Mouse (Mus musculus) limb, embryonic 12.5 days (tissue): ENCODE measurements at regions not wholly inside any gene's neighbourhood (a gene's known extent, or its start where the extent isn't known, plus 50 kb on each side); places are given as distances from the start of the nearest gene placed in this dataset.
"Not testable (repeated sequence)": the region's sequence is repeated elsewhere in the genome, so short reads cannot be mapped to it uniquely, and the experiment has no call there.

ENCODE experiments used
- ATAC-seq: fragments of 200-750 bp; cut with Nextera tagmentation; 2 replicates; pipeline ENCODE4 v1.8.0; 2017; ENCODE audit warnings: low read depth, moderate TSS enrichment; ENCODE audit not compliant: insufficient number of reproducible peaks, insufficient read depth, low FRiP score, low TSS enrichment
- H3K27ac ChIP-seq: fragments of 300-500 bp; sonication (generic); 2 replicates; pipeline ENCODE4 v1.5.1; 2016; ENCODE audit warnings: mild to moderate bottlenecking, moderate library complexity
- H3K27me3 ChIP-seq: fragments of 300-500 bp; sonication (generic); 2 replicates; pipeline ENCODE4 v1.6.1; 2016; ENCODE audit warnings: mild to moderate bottlenecking, moderate library complexity
- H3K36me3 ChIP-seq: fragments of 300-500 bp; sonication (generic); 2 replicates; pipeline ENCODE4 v1.6.1; 2016; ENCODE audit warnings: mild to moderate bottlenecking, moderate library complexity
- H3K4me1 ChIP-seq: fragments of 300-500 bp; sonication (generic); replicated peaks from 2 replicates; pipeline ENCODE4 v1.6.1; 2016
- H3K4me2 ChIP-seq: fragments of 300-500 bp; sonication (generic); 2 replicates; pipeline ENCODE4 v1.6.1; 2016; ENCODE audit warnings: mild to moderate bottlenecking, moderate library complexity
- H3K4me3 ChIP-seq: fragments of 300-500 bp; sonication (generic); replicated peaks from 2 replicates; pipeline ENCODE4 v1.5.1; 2016; ENCODE audit warnings: mild to moderate bottlenecking
- H3K9ac ChIP-seq: fragments of 300-500 bp; sonication (generic); replicated peaks from 2 replicates; pipeline ENCODE4 v1.6.1; 2016; ENCODE audit warnings: mild to moderate bottlenecking, moderate library complexity
- H3K9me3 ChIP-seq: fragments of 300-500 bp; sonication (generic); 2 replicates; pipeline ENCODE4 v1.6.1; 2016; ENCODE audit warnings: mild to moderate bottlenecking, moderate library complexity
- WGBS: fragments of 180-500 bp; shearing (Covaris S2); methylation state at CpG from one replicate; pipeline ENCODE4 v1.1.7; 2016; 5-methylcytosine and 5-hydroxymethylcytosine counted together

DNA sequence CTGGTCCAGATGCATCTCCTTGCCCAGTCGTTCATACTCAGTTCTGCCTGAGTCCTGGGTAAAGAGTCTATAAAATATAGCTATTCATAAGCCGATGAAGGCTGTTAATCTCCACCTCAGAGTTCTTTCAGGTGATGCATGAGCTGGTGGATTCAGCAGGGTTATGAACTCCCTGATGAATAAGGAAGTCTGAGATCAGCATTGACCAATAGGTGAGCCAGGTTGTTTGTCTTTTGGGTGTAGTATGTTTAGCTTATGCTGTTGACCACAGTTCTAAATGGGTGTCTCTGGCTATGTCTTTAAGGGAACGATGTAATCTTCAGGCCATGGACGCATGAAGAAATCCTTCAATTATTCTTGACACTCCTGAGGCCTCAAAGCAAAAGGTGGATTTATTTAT is 84.3 kb downstream of the Gm5426 start:
- WGBS: 85% methylated on average over 4 of the region's 4 CpGs
- Histone ChIP-seq H3K9ac (no peak overlapping the region), H3K36me3 (no peaks in the 10 kb centered on the region), H3K4me1 (no peaks in the 10 kb centered on the region), H3K4me2 (no peak overlapping the region), H3K27me3 (no peaks in the 10 kb centered on the region), H3K27ac (no peak overlapping the region), H3K9me3 (no peaks in the 10 kb centered on the region), H3K4me3 (no peak overlapping the region)
- ATAC-seq: no peak

DNA sequence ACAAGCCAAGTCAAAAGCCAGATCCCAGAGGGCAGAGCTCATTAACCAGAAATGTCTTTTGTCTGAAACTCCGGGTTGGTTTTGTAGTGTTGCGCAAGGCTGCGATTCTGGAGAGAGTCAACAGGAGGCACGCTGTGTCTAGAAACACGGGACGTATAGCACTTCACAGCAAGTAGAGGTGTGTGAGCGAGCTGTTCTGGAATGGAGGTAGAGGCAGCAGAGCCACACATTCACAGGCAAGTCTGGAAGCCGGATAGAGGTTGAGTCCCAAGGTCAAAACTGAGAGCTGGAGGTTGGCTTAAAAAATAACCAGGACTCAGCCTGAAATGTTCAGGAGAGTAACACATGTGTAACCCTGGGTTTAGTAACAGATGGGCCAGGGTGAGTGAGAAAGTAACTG is 94.0 kb downstream of the Gm5426 start:
- H3K4me1 ChIP-seq: peaks cover 26% of the 10 kb centered on the region
- ATAC-seq: no peak
- H3K4me2 ChIP-seq: no peak overlapping the region
- H3K36me3 ChIP-seq: no peaks in the 10 kb centered on the region
- no peaks in the 10 kb centered on the region for H3K27me3 ChIP-seq
- H3K27ac ChIP-seq: no peak overlapping the region
- no peaks in the 10 kb centered on the region for H3K9me3 ChIP-seq
- 83% methylated on average over 8 of the region's 8 CpGs for WGBS
- H3K4me3 ChIP-seq: no peak overlapping the region
- no peak overlapping the region for H3K9ac ChIP-seq

DNA sequence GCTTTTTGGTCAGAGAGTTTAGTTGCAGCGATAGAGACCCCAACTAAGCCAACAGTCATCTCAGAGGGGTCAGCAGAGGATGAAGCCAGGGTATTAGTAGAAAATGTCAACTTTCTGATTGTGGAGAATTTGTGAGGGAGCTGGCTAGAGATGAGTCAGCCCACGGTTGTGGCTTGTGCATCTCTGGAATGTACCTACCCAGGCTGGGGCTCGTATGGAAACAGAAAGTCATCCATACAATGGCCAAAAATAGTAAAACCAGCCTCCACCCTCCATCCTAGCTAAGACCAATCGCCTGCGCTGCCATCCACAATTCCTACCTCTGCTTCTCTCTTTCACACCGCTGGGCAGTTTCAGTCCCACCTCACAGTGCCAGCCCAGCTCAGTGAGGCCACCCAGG is 94.9 kb downstream of the Gm5426 start:
- no peak overlapping the region for H3K4me3 ChIP-seq
- no peak overlapping the region for H3K4me2 ChIP-seq
- no peak for ATAC-seq
- H3K27ac ChIP-seq: no peak overlapping the region
- H3K27me3 ChIP-seq: no peaks in the 10 kb centered on the region
- no peaks in the 10 kb centered on the region for H3K36me3 ChIP-seq
- H3K9me3 ChIP-seq: no peaks in the 10 kb centered on the region
- H3K4me1 ChIP-seq: peaks cover 27% of the 10 kb centered on the region
- no peak overlapping the region for H3K9ac ChIP-seq
- WGBS: 92% methylated on average over 6 of the region's 6 CpGs

DNA sequence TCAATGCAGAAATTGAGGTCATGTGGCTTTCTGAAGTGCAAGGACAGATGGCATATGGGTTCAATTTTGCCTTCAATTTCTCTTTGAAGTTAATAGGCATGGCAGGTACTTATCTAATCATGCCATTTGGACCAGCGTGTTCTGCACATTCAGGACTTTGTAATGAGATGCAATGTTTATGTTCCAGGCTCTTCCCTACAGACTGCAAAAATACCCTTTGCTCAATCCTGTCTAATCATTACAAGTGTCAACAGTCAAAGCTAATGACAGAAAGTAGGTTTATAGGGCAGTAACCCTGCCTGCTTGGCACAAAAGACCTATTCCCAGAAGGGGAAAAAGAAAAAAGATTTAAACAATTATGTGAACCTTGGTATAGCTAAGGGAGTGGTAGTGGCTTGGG is 96.5 kb downstream of the Gm5426 start:
- Histone ChIP-seq H3K9me3 (no peaks in the 10 kb centered on the region), H3K4me3 (no peak overlapping the region), H3K4me1 (peaks cover 31% of the 10 kb centered on the region), H3K9ac (no peak overlapping the region), H3K27ac (no peak overlapping the region), H3K27me3 (no peaks in the 10 kb centered on the region), H3K36me3 (no peaks in the 10 kb centered on the region), H3K4me2 (no peak overlapping the region)
- ATAC-seq: no peak
- 14% methylated on average over 1 of the region's 1 CpGs for WGBS

DNA sequence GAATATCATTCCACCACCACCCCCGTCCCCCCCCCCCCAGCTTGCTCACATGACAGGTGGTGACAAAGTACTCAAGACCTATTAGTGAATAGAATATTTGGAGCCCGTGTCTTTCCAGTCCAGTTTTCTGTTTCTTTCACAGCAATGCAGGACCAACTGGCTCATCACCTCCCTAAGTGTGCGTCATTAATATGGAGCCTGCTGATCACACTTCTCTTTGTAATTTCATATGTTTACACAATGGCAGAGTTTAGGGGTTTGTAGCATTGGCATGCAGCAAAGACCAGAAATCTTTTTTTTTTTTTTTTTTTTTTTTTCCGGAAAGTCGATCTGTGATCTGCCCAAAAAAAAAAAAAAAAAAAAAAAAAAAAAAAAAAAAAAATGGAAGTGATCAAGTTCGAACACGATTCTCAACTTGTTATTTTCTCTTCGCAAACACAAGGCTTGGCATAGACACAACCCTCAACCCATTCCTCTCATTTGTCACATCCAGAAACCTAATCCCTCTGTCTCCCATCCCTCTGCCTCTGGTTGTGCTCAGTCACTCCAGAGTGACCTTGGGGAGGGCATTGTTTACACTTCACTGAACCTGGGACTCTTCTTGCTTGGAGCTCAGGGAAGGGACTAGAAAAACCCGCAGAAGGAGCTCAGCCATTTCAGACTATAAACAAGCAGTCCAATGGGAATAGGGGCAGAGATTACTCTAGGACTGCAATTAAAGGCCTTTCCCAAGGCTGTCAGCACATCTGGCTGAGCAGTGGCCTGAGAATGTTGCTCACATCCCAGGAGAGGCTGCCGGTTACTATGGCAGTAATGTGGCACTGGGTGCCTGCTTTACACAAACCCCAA is 98.4 kb downstream of the Gm5426 start:
- H3K36me3 ChIP-seq: no peaks in the 10 kb centered on the region
- no peak overlapping the region for H3K9ac ChIP-seq
- no peak overlapping the region for H3K4me2 ChIP-seq
- H3K27me3 ChIP-seq: no peaks in the 10 kb centered on the region
- peak overlapping the region; percentile 57 for H3K27ac ChIP-seq
- peaks cover 31% of the 10 kb centered on the region for H3K4me1 ChIP-seq
- ATAC-seq: no peak
- 56% methylated on average over 10 of the region's 10 CpGs for WGBS
- no peaks in the 10 kb centered on the region for H3K9me3 ChIP-seq
- H3K4me3 ChIP-seq: no peak overlapping the region

DNA sequence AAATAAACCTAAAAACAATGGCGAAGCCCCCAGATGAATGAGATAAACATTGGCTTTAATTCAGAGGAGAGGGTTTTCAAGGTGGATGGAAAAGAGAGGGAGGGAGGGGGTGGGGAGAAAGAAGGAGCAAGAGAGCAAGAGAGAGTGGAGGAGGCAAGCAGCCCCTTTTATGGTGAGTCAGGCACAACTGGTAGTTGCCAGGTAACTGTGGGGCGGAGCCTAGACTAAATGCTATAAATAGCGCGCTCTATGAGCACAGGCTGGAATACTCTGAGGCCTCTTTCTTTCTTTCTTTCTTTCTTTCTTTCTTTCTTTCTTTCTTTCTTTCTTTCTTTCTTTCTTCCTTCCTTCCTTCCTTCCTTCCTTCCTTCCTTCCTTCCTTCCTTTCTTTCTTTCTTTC is 99.6 kb downstream of the Gm5426 start:
- H3K9ac ChIP-seq, H3K36me3 ChIP-seq, H3K9me3 ChIP-seq, H3K27ac ChIP-seq, H3K4me2 ChIP-seq, ATAC-seq, H3K4me3 ChIP-seq, H3K27me3 ChIP-seq: not testable (repeated sequence)
- WGBS: 85% methylated on average over 4 of the region's 4 CpGs
- peaks cover 28% of the 10 kb centered on the region for H3K4me1 ChIP-seq

DNA sequence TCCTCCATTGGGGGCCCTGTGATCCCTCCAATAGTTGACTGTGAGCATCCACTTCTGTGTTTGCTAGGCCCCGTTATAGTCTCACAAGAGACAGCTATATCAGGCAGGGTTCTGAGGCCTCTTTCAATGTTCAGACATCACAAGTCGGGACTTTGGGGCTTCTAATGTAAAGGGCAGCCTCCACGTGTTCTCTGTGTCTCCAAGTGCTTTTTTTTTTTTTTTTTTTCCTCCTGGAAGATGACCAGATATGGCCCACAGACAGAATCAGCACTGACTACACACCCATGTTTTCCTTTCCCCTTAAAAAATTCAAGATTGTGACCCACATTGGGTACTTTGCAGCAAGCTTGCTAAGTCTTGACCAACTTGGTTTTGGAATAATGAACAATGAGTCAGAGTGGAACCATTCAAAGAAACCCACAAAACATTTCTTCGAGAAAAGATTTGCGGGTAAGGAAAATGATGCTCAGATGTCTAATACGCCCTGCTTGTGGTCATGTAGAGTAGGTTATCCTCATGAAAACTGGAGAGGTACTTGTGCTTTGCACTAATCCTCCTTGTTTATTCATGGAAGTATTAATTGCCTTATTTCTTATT is 100.5 kb downstream of the Gm5426 start:
- no peak overlapping the region for H3K4me2 ChIP-seq
- peaks cover 28% of the 10 kb centered on the region for H3K4me1 ChIP-seq
- WGBS: 94% methylated on average over 6 of the region's 6 CpGs
- no peak overlapping the region for H3K27ac ChIP-seq
- H3K36me3 ChIP-seq: no peaks in the 10 kb centered on the region
- H3K9me3 ChIP-seq: no peaks in the 10 kb centered on the region
- no peaks in the 10 kb centered on the region for H3K27me3 ChIP-seq
- ATAC-seq: no peak
- no peak overlapping the region for H3K4me3 ChIP-seq
- no peak overlapping the region for H3K9ac ChIP-seq

DNA sequence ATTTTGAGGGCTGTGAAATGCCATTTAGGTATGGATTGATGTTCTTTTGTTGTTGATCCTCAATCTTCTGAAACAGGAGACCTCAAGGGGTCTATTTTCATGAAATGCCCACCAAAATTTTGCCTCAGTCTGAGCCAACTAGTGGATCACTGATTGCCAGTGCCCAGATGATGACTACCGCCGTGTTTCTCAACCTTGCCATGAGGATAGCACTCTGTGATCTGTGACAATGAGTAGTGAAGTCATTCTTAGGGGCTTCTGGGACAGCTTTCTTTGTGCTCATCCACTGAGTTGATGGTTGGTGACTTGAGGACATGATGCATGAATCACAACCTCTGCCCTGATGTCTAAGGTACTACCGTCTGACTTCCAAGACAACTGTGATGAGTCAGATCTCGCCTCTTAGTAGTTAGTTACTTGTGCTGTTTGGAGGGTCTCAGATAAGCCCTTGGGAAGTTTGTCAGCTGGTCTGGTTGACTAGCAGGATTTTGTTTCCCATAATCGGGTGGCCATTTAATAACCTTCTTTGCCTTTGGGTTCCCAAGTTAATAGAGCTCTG is 101.2 kb downstream of the Gm5426 start:
- Histone ChIP-seq H3K27me3 (no peaks in the 10 kb centered on the region), H3K4me2 (no peak overlapping the region), H3K9me3 (peaks cover 4% of the 10 kb centered on the region), H3K36me3 (no peaks in the 10 kb centered on the region), H3K4me3 (no peak overlapping the region), H3K4me1 (peaks cover 26% of the 10 kb centered on the region), H3K27ac (no peak overlapping the region), H3K9ac (no peak overlapping the region)
- no peak for ATAC-seq
- 76% methylated on average over 5 of the region's 5 CpGs for WGBS

DNA sequence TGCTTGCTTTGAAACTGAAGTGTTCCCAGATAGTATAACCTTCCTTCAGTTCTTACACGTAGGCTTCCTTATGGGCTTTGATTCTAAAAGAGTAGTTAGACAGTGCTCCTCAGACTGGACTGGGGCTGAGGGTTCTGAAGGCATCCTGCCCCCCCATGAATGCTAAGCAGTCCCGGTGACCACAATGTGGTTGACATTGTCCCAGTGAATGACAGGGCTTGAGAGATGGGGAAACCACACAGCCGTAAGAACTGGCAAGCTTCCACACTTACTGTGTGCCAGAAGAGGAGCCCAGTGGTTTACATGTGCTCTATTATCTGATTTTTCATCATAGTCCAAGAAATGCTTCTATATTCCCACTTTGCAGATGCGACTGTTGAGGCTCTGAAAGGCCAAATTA is 101.8 kb downstream of the Gm5426 start:
- no peaks in the 10 kb centered on the region for H3K36me3 ChIP-seq
- 78% methylated on average over 4 of the region's 4 CpGs for WGBS
- no peaks in the 10 kb centered on the region for H3K27me3 ChIP-seq
- no peak overlapping the region for H3K4me3 ChIP-seq
- no peak overlapping the region for H3K9ac ChIP-seq
- peaks cover 26% of the 10 kb centered on the region for H3K4me1 ChIP-seq
- H3K27ac ChIP-seq: no peak overlapping the region
- no peak overlapping the region for H3K4me2 ChIP-seq
- no peak for ATAC-seq
- H3K9me3 ChIP-seq: peaks cover 6% of the 10 kb centered on the region

DNA sequence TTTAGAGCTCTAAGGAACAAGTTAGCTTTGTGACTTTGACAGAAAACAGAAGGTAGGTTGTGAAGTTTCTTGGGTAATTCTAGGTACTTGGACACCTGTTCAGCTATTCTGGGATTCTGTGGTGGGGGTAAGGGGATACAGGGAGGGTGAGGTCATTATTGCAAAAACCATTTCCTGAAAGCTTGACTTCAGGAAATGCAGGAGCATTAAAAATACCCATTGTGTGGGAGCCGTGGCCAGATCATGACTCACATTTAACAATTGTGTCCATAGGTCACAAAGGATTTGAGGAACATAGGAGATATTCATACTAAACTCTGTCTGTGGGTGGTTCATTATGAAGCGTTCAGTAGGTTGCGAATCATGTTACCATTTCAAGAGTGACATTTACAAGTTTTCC is 102.4 kb downstream of the Gm5426 start:
- WGBS: 72% methylated on average over 3 of the region's 3 CpGs
- Histone ChIP-seq H3K9me3 (peaks cover 6% of the 10 kb centered on the region), H3K4me1 (peaks cover 21% of the 10 kb centered on the region), H3K36me3 (no peaks in the 10 kb centered on the region), H3K27me3 (no peaks in the 10 kb centered on the region), H3K4me2 (no peak overlapping the region), H3K27ac (no peak overlapping the region), H3K4me3 (no peak overlapping the region), H3K9ac (no peak overlapping the region)
- no peak for ATAC-seq

DNA sequence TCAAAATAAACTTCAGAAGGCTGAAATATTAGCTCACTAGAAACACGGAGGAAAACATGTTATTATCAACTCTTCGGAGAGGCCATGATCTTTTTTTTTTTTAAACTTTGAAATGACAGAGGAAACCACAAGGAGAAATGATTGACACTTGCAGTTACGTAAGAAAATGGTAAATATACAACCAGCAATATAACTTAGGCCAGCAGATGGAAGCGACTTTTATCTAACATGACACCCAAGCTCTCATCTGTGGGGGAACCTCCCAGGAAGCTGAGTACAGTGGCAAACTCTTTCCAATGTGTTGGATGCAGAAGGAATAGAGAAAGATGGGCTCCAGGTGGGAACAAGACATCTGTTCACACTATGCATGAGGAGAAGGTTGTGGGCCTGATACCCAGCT is 104.2 kb downstream of the Gm5426 start:
- no peak overlapping the region for H3K27ac ChIP-seq
- no peak overlapping the region for H3K9ac ChIP-seq
- H3K9me3 ChIP-seq: peaks cover 6% of the 10 kb centered on the region
- no peaks in the 10 kb centered on the region for H3K27me3 ChIP-seq
- H3K4me2 ChIP-seq: no peak overlapping the region
- peaks cover 8% of the 10 kb centered on the region for H3K4me1 ChIP-seq
- WGBS: 89% methylated on average over 4 of the region's 4 CpGs
- H3K36me3 ChIP-seq: no peaks in the 10 kb centered on the region
- H3K4me3 ChIP-seq: no peak overlapping the region
- ATAC-seq: no peak
